Mouse (Mus musculus) gastrocnemius, adult 2 months (tissue): ENCODE results near the gene Olfr720. TPM values are rescaled to one million over a fixed set of nuclear protein-coding genes. Genes with fewer than 3 reads are reported as not detected.

Experiments used
- DNase-seq: peaks from one replicate; pipeline ENCODE4 v3.0.0; 2022
- H3K27ac ChIP-seq: fragments of 200-600 bp; 2 replicates; pipeline ENCODE4 v1.8.1; 2022; ENCODE audit warnings: mild to moderate bottlenecking
- H3K4me3 ChIP-seq: fragments of 200-600 bp; 2 replicates; pipeline ENCODE4 v1.8.1; 2022; ENCODE audit warnings: mild to moderate bottlenecking, moderate library complexity
- CTCF ChIP-seq: fragments of 200-600 bp; IDR thresholded peaks from 2 replicates; pipeline ENCODE4 v1.8.1; 2022; ENCODE audit warnings: antibody characterized with exemption, mild to moderate bottlenecking, moderate library complexity
- intact Hi-C: fragments of 180-260 bp; cut with DNase I; formaldehyde crosslinking; loops from one replicate; pipeline ENCODE4 v1.15.1; 2025
- long read RNA-seq, 2 experiments: library from polyadenylated mRNA; stranded (forward); transcript quantifications; one replicate each; pipeline ENCODE4 v2.0.0; 2021
- total RNA-seq, 2 experiments: library from RNA; stranded (reverse); gene quantifications; 2 replicates each; pipeline ENCODE4 v1.2.3; 2021

The Olfr720 gene
- not detected for total RNA-seq
- long read RNA-seq, experiment 1, result 0 reads
- long read RNA-seq, experiment 2, result 0 reads

GRCm38 (mm10) chr14:14186738-14187137 is at the start of gene Olfr720:
Gene Olfr720, minus strand, starts transcription at chr14:14186838.
- H3K4me3 ChIP-seq, result no peak within 1 kb of the TSS
- intact Hi-C loops, result no loop called here
- no peak for TF ChIP-seq CTCF
- DNase-seq, result no peak
- no peak within 1 kb of the TSS for H3K27ac ChIP-seq

Other genes with a start within 250 kb of the Olfr720 start
- 10 to 100 TPM; 18.1 to 20.5 TPM for gene Atxn7, start 225.4 kb downstream of the Olfr720 start, total RNA-seq
- gene Thoc7, start 225.0 kb downstream of the Olfr720 start, total RNA-seq, result 100 to 1,000 TPM; 125 to 155 TPM
- gene Psmd6, start 65.9 kb downstream of the Olfr720 start, total RNA-seq, result 100 to 1,000 TPM; 144 to 151 TPM
- gene Olfr31, start 136.0 kb upstream of the Olfr720 start, total RNA-seq, result not detected
- 1 to 10 TPM; 1.5 to 2.5 TPM for gene Il3ra, start 159.4 kb upstream of the Olfr720 start, total RNA-seq
- gene Olfr721-ps1, start 214.5 kb upstream of the Olfr720 start, total RNA-seq, result not detected